Mouse (Mus musculus) liver, postnatal 0 days (tissue): Measurements from ENCODE around the gene Sytl4.

Experiments used
- CTCF ChIP-seq: sonication (generic); IDR thresholded peaks from 2 replicates; pipeline ENCODE4 v1.5.1; 2016; ENCODE audit warnings: antibody characterized with exemption, low read depth
- EP300 ChIP-seq: IDR thresholded peaks from 2 replicates; pipeline ENCODE4 v1.6.1; 2016; ENCODE audit warnings: antibody characterized with exemption, low read depth, mild to moderate bottlenecking

DNA sequence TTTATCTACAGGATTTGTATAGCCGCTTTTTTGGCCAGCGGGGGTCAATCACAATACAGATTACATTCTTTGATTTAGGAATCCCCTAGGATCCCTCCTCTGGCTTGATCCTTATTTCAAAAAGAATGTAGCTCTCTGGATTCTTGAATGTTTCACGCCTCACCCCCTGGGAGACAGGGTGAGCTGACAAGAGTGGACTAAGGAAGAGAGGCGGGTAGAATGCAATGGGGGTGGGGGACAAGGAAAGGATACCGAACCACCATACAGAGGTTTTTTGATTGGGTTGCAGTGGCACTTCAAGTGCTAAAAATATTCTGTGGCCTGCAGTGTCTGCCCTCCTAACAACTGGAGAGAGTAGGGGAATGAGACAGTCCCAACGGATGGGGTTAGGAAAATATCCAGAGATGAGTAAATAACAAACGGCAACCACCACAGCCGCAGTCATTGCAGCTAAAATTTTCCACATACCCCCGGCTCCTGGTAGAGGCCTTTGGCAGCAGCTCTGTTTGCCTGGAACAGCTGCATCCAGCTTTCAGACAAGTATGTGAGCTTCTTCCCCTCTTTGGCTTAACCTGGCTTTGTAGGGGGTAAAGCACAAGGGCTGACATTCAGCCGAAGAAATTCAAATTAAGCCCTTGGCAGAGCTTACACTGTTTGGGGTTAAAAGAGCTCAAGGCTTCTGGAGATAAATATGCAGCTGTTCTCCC lies 70.1 kb downstream of the Sytl4 start:
- TF ChIP-seq CTCF (no peak), EP300 (no peak)
